Mouse (Mus musculus): ENCODE results near the gene Cbfb. TPM values are rescaled to one million over a fixed set of nuclear protein-coding genes. Genes with fewer than 3 reads are reported as not detected.
A peak's percentile ranks its signal among the peaks of the same experiment; 100 is the strongest.
"Not testable (repeated sequence)": the region's sequence is repeated elsewhere in the genome, so short reads cannot be mapped to it uniquely, and the experiment has no call there.

Gene Cbfb
- polyA plus RNA-seq, 1 experiment from 2014 or later = 48.5 TPM

- peak overlapping the region; percentile 97 for H3K4me3 ChIP-seq (ENCODE audit: low read length)
- peaks cover 4% of the 10 kb centered on the region for H3K36me3 ChIP-seq (ENCODE audit: control insufficient read depth, insufficient read depth)
- peak overlapping the region; percentile 96 for H3K27ac ChIP-seq (ENCODE audit: low read length)
- H3K4me1 ChIP-seq (ENCODE audit: control insufficient read depth, insufficient read depth, low read length) = peaks cover 9% of the 10 kb centered on the region
- no peaks in the 10 kb centered on the region for H3K27me3 ChIP-seq (ENCODE audit: control insufficient read depth, insufficient read depth, low read length)
- WGBS = under 1% methylated on average over 90 of the region's 92 CpGs
- H3K4me2 ChIP-seq (ENCODE audit: low read depth, low read length) = peak overlapping the region; percentile 80
- peak; percentile 46 for ATAC-seq (replicated peaks; ENCODE audit: extremely low read depth, insufficient read depth, low FRiP score)
- H3K9me3 ChIP-seq (replicated peaks; ENCODE audit: control insufficient read depth, low read length) = no peaks in the 10 kb centered on the region
- peak overlapping the region; percentile 90 for H3K9ac ChIP-seq (ENCODE audit: low read length)
Measured at GRCm38 (mm10) chr8:105171116-105172002, 885 bp downstream of the Cbfb start.

GRCm38 (mm10) chr8:105172003-105172362 lies 1.5 kb downstream of the Cbfb start:
- no peak for ATAC-seq (replicated peaks; ENCODE audit: extremely low read depth, insufficient read depth, low FRiP score)
- H3K9me3 ChIP-seq (replicated peaks; ENCODE audit: control insufficient read depth, low read length) = no peaks in the 10 kb centered on the region
- WGBS = 24% methylated on average over 6 of the region's 6 CpGs
- peak overlapping the region; percentile 97 for H3K4me3 ChIP-seq (ENCODE audit: low read length)
- peak overlapping the region; percentile 90 for H3K9ac ChIP-seq (ENCODE audit: low read length)
- peaks cover 6% of the 10 kb centered on the region for H3K36me3 ChIP-seq (ENCODE audit: control insufficient read depth, insufficient read depth)
- peaks cover 9% of the 10 kb centered on the region for H3K4me1 ChIP-seq (ENCODE audit: control insufficient read depth, insufficient read depth, low read length)
- H3K27me3 ChIP-seq (ENCODE audit: control insufficient read depth, insufficient read depth, low read length) = no peaks in the 10 kb centered on the region
- H3K27ac ChIP-seq (ENCODE audit: low read length) = no peak overlapping the region
- H3K4me2 ChIP-seq (ENCODE audit: low read depth, low read length) = peak overlapping the region; percentile 80

GRCm38 (mm10) chr8:105175287-105175686 lies 4.8 kb downstream of the Cbfb start:
- not testable (repeated sequence) for H3K4me3 ChIP-seq (ENCODE audit: low read length); H3K27me3 ChIP-seq (ENCODE audit: control insufficient read depth, insufficient read depth, low read length); H3K27ac ChIP-seq (ENCODE audit: low read length); H3K9me3 ChIP-seq (replicated peaks; ENCODE audit: control insufficient read depth, low read length); ATAC-seq (replicated peaks; ENCODE audit: extremely low read depth, insufficient read depth, low FRiP score); H3K4me1 ChIP-seq (ENCODE audit: control insufficient read depth, insufficient read depth, low read length); H3K9ac ChIP-seq (ENCODE audit: low read length); H3K4me2 ChIP-seq (ENCODE audit: low read depth, low read length)
- 97% methylated on average over 3 of the region's 3 CpGs for WGBS
- peaks cover 15% of the 10 kb centered on the region for H3K36me3 ChIP-seq (ENCODE audit: control insufficient read depth, insufficient read depth)

GRCm38 (mm10) chr8:105178211-105178800 lies 7.8 kb downstream of the Cbfb start:
- H3K4me3 ChIP-seq (ENCODE audit: low read length) = no peak overlapping the region
- peaks cover under 1% of the 10 kb centered on the region for H3K4me1 ChIP-seq (ENCODE audit: control insufficient read depth, insufficient read depth, low read length)
- H3K27me3 ChIP-seq (ENCODE audit: control insufficient read depth, insufficient read depth, low read length) = no peaks in the 10 kb centered on the region
- WGBS = 85% methylated on average over 6 of the region's 6 CpGs
- H3K4me2 ChIP-seq (ENCODE audit: low read depth, low read length) = no peak overlapping the region
- H3K9me3 ChIP-seq (replicated peaks; ENCODE audit: control insufficient read depth, low read length) = no peaks in the 10 kb centered on the region
- H3K36me3 ChIP-seq (ENCODE audit: control insufficient read depth, insufficient read depth) = peaks cover 19% of the 10 kb centered on the region
- no peak overlapping the region for H3K27ac ChIP-seq (ENCODE audit: low read length)
- no peak for ATAC-seq (replicated peaks; ENCODE audit: extremely low read depth, insufficient read depth, low FRiP score)
- H3K9ac ChIP-seq (ENCODE audit: low read length) = no peak overlapping the region

- Histone ChIP-seq H3K27ac (ENCODE audit: low read length) (no peak overlapping the region), H3K4me2 (ENCODE audit: low read depth, low read length) (no peak overlapping the region), H3K9ac (ENCODE audit: low read length) (no peak overlapping the region), H3K27me3 (ENCODE audit: control insufficient read depth, insufficient read depth, low read length) (no peaks in the 10 kb centered on the region), H3K36me3 (ENCODE audit: control insufficient read depth, insufficient read depth) (peaks cover 16% of the 10 kb centered on the region), H3K4me1 (ENCODE audit: control insufficient read depth, insufficient read depth, low read length) (no peaks in the 10 kb centered on the region), H3K9me3 (replicated peaks; ENCODE audit: control insufficient read depth, low read length) (no peaks in the 10 kb centered on the region), H3K4me3 (ENCODE audit: low read length) (no peak overlapping the region)
- no peak for ATAC-seq (replicated peaks; ENCODE audit: extremely low read depth, insufficient read depth, low FRiP score)
- WGBS = 67% methylated on average over 1 of the region's 1 CpGs
Measured at GRCm38 (mm10) chr8:105182201-105182600, 11.7 kb downstream of the Cbfb start.

GRCm38 (mm10) chr8:105186467-105187005 lies 16.1 kb downstream of the Cbfb start:
- ATAC-seq (replicated peaks; ENCODE audit: extremely low read depth, insufficient read depth, low FRiP score) = no peak
- no peaks in the 10 kb centered on the region for H3K27me3 ChIP-seq (ENCODE audit: control insufficient read depth, insufficient read depth, low read length)

GRCm38 (mm10) chr8:105192182-105192581 lies 21.7 kb downstream of the Cbfb start:
- 92% methylated on average over 5 of the region's 5 CpGs for WGBS
- ATAC-seq (replicated peaks; ENCODE audit: extremely low read depth, insufficient read depth, low FRiP score) = no peak
- Histone ChIP-seq H3K4me3 (ENCODE audit: low read length) (no peak overlapping the region), H3K27me3 (ENCODE audit: control insufficient read depth, insufficient read depth, low read length) (no peaks in the 10 kb centered on the region), H3K9me3 (replicated peaks; ENCODE audit: control insufficient read depth, low read length) (no peaks in the 10 kb centered on the region), H3K4me1 (ENCODE audit: control insufficient read depth, insufficient read depth, low read length) (no peaks in the 10 kb centered on the region), H3K4me2 (ENCODE audit: low read depth, low read length) (no peak overlapping the region), H3K36me3 (ENCODE audit: control insufficient read depth, insufficient read depth) (peaks cover 37% of the 10 kb centered on the region), H3K9ac (ENCODE audit: low read length) (no peak overlapping the region), H3K27ac (ENCODE audit: low read length) (no peak overlapping the region)

More at GRCm38 (mm10) chr8:105186467-105187005, 16.1 kb downstream of the Cbfb start:
- Histone ChIP-seq H3K27ac (ENCODE audit: low read length) (no peak overlapping the region), H3K4me1 (ENCODE audit: control insufficient read depth, insufficient read depth, low read length) (no peaks in the 10 kb centered on the region), H3K36me3 (ENCODE audit: control insufficient read depth, insufficient read depth) (peaks cover 6% of the 10 kb centered on the region; the same call in 1 of the 2 replicates), H3K4me3 (ENCODE audit: low read length) (no peak overlapping the region), H3K9me3 (replicated peaks; ENCODE audit: control insufficient read depth, low read length) (no peaks in the 10 kb centered on the region), H3K4me2 (ENCODE audit: low read depth, low read length) (no peak overlapping the region), H3K9ac (ENCODE audit: low read length) (no peak overlapping the region)
- 58% methylated on average over 1 of the region's 1 CpGs for WGBS

- no peak overlapping the region for H3K27ac ChIP-seq (ENCODE audit: low read length)
- peaks cover 11% of the 10 kb centered on the region for H3K36me3 ChIP-seq (ENCODE audit: control insufficient read depth, insufficient read depth)
- 74% methylated on average over 1 of the region's 1 CpGs for WGBS
Measured at GRCm38 (mm10) chr8:105205748-105206147, 35.3 kb downstream of the Cbfb start.

GRCm38 (mm10) chr8:105206766-105207275 lies 36.3 kb downstream of the Cbfb start:
- H3K9me3 ChIP-seq (replicated peaks; ENCODE audit: control insufficient read depth, low read length) = no peaks in the 10 kb centered on the region
- no peak overlapping the region for H3K9ac ChIP-seq (ENCODE audit: low read length)
- 0 out of 2 replicates have a peak, but pooled peaks cover 2% of the 10 kb centered on the region for H3K4me1 ChIP-seq (ENCODE audit: control insufficient read depth, insufficient read depth, low read length)
- H3K4me3 ChIP-seq (ENCODE audit: low read length) = no peak overlapping the region
- H3K4me2 ChIP-seq (ENCODE audit: low read depth, low read length) = no peak overlapping the region
- H3K27ac ChIP-seq (ENCODE audit: low read length) = no peak overlapping the region
- no peak for ATAC-seq (replicated peaks; ENCODE audit: extremely low read depth, insufficient read depth, low FRiP score)
- H3K27me3 ChIP-seq (ENCODE audit: control insufficient read depth, insufficient read depth, low read length) = no peaks in the 10 kb centered on the region
- 81% methylated on average over 7 of the region's 7 CpGs for WGBS
- peaks cover 11% of the 10 kb centered on the region; the same call in 1 of the 2 replicates for H3K36me3 ChIP-seq (ENCODE audit: control insufficient read depth, insufficient read depth)

More at GRCm38 (mm10) chr8:105205748-105206147, 35.3 kb downstream of the Cbfb start:
- no peaks in the 10 kb centered on the region for H3K27me3 ChIP-seq (ENCODE audit: control insufficient read depth, insufficient read depth, low read length)
- H3K9me3 ChIP-seq (replicated peaks; ENCODE audit: control insufficient read depth, low read length) = no peaks in the 10 kb centered on the region
- 0 out of 2 replicates have a peak, but pooled peaks cover 2% of the 10 kb centered on the region for H3K4me1 ChIP-seq (ENCODE audit: control insufficient read depth, insufficient read depth, low read length)
- H3K9ac ChIP-seq (ENCODE audit: low read length) = no peak overlapping the region
- no peak overlapping the region for H3K4me2 ChIP-seq (ENCODE audit: low read depth, low read length)
- no peak overlapping the region for H3K4me3 ChIP-seq (ENCODE audit: low read length)
- ATAC-seq (replicated peaks; ENCODE audit: extremely low read depth, insufficient read depth, low FRiP score) = no peak

All from heart, embryonic 16.5 days (tissue).